Mouse (Mus musculus) heart, adult 8-10 months (tissue): Measurements from ENCODE around the gene Gnai3. TPM values are rescaled to one million over a fixed set of nuclear protein-coding genes. Genes with fewer than 3 reads are reported as not detected.
A peak's percentile ranks its signal among the peaks of the same experiment; 100 is the strongest.

Experiments used
- DNase-seq: peaks from one replicate; pipeline ENCODE4 v3.0.0; 2022; ENCODE audit warnings: low spot score
- total RNA-seq, 4 experiments: library from RNA; stranded (reverse); gene quantifications; 2 replicates each; pipeline ENCODE4 v1.2.4; 2022

Gnai3 gene
- total RNA-seq, 4 experiments from 2014 or later, result 12.7 to 15.9 (median 13.0) TPM

DNA sequence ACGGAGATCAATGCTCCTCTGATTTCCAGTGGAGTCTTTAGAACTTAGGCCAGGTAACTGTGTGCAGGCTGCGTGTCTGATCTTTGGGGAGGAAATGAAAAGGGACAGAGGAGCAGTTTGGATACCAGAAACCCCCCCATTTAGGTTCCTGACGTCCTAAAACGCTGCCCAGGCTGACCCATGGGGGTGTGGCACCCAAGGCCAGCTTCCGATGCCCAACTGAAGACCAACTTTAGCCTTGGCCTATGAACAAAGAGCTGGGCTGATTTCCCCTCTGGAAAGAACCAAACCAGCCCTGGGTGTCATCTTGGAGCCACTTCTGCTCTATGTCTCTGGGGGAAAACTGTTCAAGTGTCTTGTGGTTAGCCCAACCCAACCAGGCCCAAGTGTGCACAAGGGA is 18.1 kb upstream of the Gnai3 start:
- no peak for DNase-seq

DNA sequence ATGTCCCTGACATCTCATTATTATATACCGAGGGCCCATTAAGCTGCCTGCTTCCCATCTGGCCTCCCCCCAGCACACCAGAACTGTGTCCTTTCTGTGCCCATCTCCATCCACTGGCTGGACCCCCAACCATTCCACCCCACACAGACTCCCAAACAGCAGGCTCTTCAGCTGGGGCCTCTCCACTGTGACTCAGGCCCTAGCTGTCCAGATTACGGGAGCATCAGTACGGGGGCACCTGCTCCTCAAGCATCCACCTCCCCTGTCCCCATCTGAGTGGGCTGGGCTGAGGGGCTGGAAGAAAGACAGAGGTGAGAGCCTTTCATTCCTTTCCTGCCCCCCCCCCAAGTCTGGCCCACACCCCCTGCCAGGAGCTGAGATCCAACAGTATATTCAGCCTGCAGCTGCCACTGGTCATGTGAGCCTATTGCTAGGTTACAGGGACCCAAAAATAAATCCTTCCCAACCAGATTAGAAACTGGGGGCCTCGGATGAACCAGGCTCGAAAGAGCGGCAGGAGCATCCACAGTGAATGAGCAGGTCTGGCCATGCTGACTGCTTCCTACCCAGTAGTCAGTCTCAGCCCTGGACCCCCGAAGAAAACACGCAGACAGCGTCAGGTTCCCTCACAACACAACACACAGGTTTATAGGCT is 12.6 kb upstream of the Gnai3 start:
- no peak for DNase-seq

DNA sequence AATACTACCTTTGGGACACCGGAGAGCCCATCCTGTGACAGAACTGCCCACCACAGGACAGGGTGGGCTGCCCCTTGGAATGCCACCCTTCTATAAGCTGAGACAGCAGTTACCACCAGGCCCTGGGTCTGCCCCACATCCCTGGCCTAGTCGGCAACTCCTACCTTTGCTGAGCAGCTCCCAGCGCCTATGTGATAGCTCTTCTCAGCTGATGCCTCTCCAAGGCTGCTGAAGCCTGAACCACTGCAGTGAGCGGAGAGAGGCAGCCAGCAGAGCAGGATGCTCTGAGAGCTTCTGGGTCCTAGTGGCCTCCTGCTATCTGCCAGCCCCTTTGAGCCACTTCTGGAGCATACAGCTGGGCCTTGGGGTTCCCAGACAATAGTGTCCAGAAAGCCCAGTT is 8.7 kb upstream of the Gnai3 start, which contains the start of gene Gpr61:
Gene Gpr61 (minus strand): TSS at position 227 of the 400 bp plus-strand sequence.
- DNase-seq, result no peak

DNA sequence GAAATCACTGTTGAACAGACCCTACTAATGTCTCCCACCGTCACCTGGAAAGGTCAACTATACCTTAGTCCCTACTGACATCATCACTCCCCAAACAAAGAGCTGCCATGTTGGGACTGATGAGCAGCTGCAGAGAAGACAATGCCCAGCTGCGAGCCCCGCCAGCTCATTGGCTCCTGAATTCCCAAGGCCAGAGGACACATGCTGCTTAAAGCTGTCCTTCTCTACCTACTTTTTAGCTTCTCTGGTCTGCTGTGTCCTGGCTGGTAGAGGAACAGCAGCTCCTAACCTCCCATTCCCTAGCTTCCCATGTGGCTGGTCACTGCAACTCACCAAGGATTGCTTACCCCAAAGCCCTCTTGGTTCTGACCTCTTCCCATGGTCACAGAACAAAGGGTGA is 6.3 kb upstream of the Gnai3 start:
- no peak for DNase-seq

DNA sequence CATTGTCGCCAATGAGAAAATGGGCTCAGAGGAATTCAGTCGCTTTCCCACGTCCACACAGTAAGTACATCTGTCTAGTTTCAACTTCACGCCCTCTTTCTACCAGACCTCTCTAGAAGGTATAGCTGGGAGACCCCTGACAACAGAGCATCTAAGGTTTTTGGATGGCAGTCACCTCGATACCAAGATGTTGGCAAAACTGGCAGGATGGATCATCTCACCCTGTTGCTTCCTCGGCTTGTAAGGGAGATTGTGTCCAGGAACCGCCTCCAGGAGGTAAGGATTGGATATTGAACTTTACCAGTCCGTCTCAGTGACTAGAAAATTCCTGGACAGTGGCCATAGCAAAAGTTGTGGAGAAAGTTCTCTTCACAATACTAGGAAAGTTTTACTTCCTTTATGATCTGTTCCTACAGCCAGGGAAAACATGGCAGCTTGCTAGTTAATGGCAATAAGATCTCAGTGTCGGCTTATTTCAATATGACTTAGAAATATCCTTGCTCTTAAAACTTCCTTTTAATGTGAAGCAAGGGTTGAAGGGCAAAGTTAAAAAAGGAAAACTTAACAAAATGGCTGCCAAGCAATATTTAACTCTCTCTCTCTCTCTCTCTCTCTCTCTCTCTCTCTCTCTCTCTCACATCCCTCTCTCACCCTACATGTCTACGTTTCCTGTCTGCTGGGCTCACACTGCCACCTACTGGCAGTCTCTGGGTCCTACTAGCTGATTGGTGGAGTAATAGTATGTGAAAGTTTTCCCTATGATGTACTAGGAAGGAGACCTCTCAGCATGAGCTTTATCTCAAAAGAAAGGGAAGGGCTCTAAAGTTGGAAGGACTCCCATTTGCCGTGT is 1.7 kb upstream of the Gnai3 start:
- peak; percentile 86 for DNase-seq

DNA sequence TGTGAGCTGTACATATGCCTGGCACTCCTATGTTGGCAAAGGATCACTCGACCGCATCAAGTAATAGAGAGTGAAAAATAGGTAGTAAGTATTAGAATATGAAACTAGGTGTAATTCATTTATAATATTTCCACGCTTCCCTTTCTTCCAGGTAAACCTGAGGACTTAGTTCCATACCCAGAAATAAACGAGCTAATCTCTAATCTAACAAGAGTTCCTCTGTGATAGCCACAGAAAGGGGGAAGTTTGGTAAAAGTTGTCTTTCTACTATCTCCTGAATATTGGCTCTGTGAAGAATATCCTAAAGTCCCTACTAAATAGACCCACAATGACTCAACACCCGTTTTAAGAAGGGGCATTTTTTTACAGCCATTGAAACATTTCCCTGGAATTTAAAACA is 725 bp upstream of the Gnai3 start:
- DNase-seq, result no peak

DNA sequence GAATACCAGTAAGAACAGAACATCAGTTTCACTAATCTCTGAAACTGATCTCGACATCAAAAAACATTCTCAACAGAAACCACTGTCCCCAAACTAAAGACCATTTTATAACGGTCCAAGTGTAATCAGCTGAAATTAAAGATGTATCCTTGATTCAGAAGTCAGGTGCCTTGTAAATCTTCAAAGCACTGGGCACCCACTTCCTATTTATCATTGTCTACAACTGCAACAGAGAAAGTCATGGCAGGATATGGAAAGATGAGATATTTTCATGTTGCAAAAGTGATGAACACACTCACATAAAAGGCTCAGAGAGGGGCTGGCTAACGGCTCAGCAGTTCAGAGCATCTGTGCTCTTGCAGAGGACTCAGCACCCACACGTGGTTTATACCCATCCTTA is 5.2 kb downstream of the Gnai3 start:
- no peak for DNase-seq

DNA sequence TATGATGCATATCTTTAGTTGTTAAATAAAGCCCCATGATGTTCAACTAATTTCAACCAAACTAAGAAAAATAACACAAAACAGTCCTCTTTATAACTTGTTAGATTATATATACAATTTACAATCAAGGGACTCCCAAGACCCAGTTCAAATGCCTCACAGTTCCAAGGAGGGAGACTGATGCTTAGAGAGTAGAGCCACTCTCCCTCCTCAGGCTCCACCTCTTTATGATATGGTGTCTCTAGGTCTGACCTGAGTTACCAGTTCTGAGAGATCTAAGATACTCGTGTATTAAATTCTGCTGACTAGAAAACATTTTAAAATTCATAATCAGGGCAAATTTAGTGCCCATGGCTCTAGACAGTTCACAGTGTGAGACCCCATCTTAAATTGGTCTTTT is 6.8 kb downstream of the Gnai3 start:
- DNase-seq, result no peak

DNA sequence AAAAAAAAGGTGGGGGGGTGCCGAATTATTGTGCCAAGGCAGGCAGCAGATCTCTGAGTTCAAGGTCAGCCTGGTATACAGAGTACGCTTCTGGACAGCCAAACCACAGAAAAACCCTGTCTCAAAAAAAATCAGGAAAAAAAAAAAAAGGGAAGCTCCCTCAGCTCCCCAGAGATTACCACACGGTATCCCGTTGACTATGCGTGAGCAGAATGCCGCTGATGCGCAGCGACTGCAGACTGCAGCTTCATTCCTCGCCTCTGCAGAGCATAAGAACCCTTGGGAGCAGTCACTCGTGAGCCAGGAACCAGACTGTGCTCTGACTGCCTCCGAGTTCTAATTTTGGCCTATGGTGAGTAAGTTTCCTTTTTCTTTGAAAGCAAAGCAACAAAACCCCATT is 11.2 kb downstream of the Gnai3 start:
- no peak for DNase-seq

DNA sequence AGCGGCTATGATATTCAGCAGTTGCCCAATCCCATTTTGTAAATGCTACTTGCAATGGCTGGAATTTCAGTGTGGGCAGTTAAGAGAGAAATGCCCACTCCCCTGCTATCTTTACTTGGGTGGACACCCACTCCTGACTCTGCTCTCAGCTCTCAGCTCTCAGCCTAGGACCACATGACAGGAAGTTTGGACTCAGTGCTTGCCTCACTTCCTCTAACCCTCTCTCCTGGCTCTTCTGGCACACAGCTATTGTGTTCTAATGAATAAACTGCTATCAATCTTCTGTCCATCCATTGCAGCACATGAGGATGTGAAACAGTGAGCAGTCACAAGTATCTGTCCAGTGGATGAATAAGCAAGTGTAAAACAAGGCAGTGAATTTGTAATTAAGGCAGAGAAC is 13.5 kb downstream of the Gnai3 start:
- no peak for DNase-seq

DNA sequence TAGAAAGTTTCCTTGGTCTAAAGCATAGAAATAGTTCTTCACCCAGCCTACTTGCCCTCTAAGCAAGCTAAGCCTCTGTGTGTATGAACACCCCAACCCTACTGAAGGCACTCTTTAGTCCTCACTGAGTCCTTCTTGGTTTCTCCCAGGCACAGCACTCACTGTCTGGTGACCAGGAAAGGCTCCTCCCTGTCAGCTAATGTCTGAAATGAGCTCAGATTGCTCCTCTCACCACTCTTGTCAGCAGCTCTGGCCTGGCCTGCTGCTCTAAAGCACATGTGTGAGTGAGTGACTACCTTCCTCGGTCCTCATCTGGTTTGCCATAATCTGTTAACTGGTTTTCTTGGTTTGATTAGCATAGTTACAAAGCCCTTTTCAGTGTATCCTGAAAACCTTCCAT is 14.1 kb downstream of the Gnai3 start:
- DNase-seq, result no peak

DNA sequence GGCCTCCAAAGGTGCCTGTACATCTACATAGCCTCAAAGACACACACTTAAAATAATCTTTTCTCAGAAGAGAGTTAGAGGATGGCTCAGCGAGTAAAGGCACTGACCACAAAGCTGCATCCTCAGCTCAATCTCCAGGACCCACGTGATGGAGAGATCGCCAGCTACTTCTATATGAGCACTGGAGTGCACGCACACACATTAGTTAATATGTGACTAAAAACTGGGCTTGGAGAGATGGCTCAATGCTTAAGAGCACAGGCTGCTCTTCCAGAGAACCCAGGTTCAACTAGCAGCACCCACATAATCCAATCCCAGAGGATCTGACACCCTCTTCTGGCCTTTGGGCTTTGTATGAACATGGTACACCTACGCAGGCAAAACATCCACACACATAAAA is 14.7 kb downstream of the Gnai3 start:
- no peak for DNase-seq

DNA sequence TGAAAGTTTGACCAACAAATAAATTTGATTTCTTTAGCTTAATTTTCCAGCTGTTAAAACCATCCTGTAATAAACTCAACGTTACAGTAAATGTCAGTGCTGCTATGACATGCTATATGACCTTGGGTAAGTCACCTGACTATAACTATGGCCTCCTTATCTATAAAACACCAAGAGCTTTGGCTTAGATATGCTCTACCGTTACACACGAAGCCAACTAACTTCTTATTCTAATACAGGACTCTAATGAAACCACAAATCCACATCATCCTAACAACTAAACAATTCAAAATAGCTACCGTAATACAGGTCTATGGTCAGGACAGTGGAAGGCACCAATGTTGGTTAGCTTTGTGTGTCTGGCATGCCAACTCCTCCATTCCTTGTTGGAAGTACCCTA is 16.1 kb downstream of the Gnai3 start:
- DNase-seq, result no peak

DNA sequence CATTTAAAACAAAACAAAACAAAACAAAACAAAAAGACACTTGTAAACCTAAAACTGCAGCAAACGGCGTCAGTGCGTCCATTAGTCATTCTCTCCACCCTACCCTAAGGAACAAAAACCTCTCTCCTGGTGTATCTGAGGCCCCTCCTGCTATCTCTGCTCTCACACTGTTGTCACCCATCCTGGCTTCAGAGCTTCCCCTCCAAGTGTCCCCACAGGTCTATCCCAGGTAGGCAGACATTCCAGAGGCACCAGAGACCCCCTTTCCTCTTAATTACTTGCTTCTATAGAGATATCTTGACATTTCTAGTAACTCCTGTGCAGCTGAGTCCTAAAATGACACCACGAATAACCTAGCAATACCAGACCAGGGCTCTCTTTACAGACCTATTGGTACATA is 16.6 kb downstream of the Gnai3 start:
- no peak for DNase-seq

DNA sequence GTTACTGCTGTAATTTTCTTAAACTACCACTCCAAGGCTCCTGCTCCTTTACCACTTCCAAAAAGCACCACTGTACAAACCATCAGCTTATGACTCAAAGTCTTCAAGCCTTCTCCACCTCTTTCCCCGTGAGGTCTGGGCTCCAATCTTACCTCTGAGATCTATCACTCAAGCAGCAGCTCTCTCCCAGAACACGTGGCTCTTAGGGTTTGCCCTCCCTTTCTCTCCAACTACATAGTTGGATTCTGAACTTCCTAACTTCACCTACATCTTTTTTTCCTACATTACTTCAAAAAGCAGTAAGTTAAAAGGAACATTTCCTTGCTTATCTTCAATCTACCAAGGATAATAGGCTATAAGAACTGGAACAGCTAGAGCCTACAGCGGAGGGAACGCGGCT is 17.4 kb downstream of the Gnai3 start:
- no peak for DNase-seq

DNA sequence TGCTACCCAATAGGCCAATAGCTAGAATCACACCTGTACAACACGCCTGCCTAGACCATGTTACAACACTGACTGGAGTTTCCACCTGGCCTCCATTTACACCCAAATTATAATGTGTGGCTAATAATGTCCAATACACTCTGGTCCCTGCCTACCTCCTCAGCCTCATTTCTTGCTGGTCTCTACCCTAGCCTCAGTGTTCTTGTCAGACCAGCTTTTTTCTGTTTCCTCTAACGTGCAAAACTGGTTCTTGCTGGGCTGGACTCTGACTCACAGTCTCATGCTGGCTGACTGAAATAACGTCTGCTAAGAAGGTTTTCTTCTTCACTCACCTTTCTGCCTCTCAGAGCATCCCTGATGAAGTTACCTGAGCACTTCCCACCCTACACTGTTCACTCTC is 19.6 kb downstream of the Gnai3 start:
- DNase-seq, result no peak

DNA sequence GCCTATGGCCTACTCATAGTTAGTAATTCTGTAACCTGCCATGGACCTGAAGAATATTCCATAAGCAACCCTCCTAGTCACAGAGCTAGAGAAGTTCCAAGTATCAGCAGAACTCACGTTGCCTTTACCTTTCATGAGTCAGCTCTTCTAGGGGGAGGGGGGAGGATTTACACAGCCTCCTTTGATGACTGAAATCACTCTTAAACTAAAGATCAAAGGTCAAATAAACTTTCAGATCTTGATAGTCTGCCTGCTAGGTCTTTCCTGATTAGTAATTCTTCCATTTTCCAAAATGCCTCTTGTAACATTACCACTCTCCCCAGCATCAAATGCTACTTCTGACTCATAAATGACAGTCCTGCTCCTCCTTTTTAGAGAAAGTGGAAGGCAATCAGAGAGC is 21.8 kb downstream of the Gnai3 start:
- DNase-seq, result no peak

DNA sequence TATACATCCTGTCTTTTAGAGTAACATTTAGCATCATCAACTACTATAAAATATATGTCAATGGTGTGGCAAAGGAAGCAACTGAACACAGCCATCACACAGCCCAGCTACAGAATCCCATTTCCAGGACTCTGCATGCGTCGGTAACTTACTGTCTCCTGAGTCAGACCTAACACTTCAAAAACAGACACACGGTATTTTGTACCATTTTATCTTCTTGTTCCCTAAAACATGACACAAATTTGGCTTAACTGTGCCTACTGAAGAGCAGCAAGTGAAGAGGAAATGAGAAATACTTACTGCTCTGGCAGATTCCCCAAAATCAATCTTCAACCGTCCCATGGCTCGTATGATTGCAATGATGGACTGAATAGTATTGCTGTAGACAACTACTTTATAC is 22.7 kb downstream of the Gnai3 start:
- DNase-seq, result no peak

DNA sequence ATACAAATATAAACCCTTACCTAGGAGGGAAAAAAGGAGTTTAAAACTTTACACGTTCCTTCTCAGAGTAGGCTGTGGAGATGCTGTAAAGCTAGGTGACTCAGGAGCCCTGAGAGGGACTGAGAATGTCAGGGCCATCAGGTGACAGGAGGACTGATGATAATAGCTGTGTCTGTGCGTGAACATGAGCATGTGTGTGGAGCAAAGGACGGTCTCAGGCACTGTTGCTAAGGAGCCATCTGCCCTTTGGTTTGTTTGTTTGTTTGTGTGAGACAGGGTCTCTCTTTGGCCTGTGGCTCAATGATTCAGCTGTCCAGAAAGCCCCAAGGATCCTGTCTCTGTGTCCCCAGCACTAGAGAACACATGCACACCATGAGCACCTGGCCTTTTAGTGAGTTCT is 24.8 kb downstream of the Gnai3 start:
- DNase-seq, result no peak

DNA sequence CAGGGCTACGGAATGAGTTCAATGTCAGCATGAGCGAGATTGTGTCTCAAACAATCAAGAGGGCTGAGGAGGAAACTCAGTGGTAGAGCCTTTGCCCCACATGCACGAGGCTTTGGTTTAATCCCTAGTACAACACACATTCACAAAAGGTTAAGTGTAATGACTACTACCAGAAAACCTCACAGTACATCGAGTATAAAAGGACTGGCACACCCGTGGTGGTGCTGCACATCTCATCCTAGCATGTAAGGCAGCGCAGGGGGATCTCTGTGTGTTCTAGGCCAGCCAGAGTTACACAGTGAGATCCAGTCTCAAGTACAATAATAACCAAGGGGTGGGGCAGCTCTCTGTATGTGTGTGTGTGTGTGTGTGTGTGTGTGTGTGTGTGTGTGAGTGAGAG is 28.5 kb downstream of the Gnai3 start:
- no peak for DNase-seq

DNA sequence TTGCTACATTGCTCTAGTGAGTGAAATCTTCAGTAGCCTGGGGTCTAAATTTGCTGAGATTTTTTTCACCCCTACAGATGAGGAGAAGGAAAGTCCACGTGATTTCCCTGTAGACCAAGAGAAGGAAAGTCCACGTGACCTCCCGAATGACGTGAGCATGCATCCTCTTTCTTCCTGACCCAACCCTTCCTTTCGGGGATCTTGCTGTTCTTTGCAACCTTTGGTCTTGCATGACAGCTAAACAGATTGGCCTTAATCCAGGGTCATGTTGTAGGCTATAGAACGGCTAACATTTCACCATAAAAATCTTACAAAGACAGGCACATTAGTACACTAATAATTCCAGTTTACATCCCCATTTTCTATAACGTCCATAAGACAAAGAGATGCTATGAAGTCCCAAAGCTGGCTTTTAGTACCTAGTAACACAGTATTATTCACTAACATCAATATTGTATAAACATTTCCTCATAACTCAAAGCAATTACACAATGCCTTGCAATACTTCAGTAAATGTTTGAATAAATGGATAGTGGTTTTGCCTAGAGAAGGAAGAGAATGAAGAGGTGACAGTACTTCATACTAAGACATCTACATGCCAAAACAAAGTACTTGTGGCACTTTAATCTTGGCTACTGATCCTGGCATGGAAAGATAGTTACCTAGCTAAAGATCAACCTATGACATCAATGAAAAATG is 32.2 kb downstream of the Gnai3 start:
- DNase-seq, result peak; percentile 36

DNA sequence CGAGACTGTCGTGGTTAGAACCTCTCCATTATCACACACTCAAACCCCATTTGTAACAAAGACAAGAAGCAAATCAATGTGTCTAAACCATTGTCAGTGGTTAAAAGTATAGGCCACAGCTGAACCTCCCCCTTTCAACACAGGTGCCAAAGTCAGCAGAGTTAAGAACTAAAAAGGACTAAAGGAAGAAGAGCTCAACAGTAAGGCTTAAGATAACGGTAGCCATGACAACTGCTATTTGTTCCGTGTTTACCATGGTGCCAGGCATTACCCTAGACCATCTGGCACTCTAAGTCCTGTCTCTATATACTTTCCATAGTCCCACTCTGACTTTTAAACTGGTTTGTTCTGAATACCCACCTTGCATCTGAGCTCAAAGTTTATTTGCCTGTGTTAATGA is 33.3 kb downstream of the Gnai3 start:
- DNase-seq, result no peak

DNA sequence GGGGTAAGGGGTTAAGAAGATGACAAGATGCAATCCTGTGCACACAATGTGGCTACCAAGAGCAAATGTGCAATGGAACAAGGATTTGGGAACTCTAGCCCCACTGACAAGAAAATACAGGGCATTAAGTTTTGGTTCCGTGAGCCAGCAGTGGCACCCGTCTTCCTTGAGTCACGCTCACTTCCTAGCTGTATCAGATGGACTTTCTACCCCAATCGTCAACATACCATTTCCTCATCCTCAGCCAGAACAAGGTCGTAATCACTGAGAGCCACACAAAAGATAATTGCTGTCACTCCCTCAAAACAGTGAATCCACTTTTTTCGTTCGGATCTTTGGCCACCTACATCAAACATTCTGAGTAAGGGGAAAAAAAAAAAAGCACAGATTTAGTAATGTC is 33.7 kb downstream of the Gnai3 start:
- no peak for DNase-seq
